Mouse (Mus musculus) frontal cortex, postnatal 14 days (tissue): ENCODE measurements around the gene Garem2.

Source experiments
- DNase-seq, 2 experiments: peaks; one replicate each; pipeline ENCODE4 v3.0.0; 2022; ENCODE audit warnings: low spot score in 2 of 2

Gene Garem2

GRCm38 (mm10) chr5:30153222-30153621, 48.3 kb downstream of the Garem2 start:
- no peak for DNase-seq

GRCm38 (mm10) chr5:30154013-30154412, 49.1 kb downstream of the Garem2 start:
- DNase-seq: no peak

- peak; percentile 88 to 91 for DNase-seq
Observed at GRCm38 (mm10) chr5:30154474-30155394, 49.8 kb downstream of the Garem2 start, which contains the start of the genes Hadha and Hadhb. Hadha (minus strand) TSS chr5:30155162. Hadhb (plus strand) TSS chr5:30155248.

- DNase-seq: no peak
Observed at GRCm38 (mm10) chr5:30155395-30155792, 50.4 kb downstream of the Garem2 start.

- DNase-seq: no peak
Observed at GRCm38 (mm10) chr5:30155821-30156629, 51.1 kb downstream of the Garem2 start.

GRCm38 (mm10) chr5:30159601-30160000, 54.6 kb downstream of the Garem2 start:
- no peak for DNase-seq

GRCm38 (mm10) chr5:30161836-30162235, 56.9 kb downstream of the Garem2 start:
- no peak for DNase-seq

- no peak for DNase-seq
Observed at GRCm38 (mm10) chr5:30162339-30162738, 57.4 kb downstream of the Garem2 start.

- no peak for DNase-seq
Observed at GRCm38 (mm10) chr5:30165234-30165946, 60.4 kb downstream of the Garem2 start.
